Mouse (Mus musculus) retina, postnatal 7 days (tissue): ENCODE measurements around the gene Klhdc3.

ENCODE experiments used
- DNase-seq: peaks from one replicate; pipeline ENCODE4 v3.0.0-alpha.2; 2012; ENCODE audit warnings: low read depth, low spot score

The Klhdc3 gene

GRCm38 (mm10) chr17:46702100-46702499, 21.4 kb upstream of the Klhdc3 start:
- DNase-seq: no peak

- no peak for DNase-seq
These were observed 20.8 kb upstream of the Klhdc3 start for GRCm38 (mm10) chr17:46701489-46701888.

- no peak for DNase-seq
These were observed 19.2 kb upstream of the Klhdc3 start for GRCm38 (mm10) chr17:46699912-46700311.

DNA sequence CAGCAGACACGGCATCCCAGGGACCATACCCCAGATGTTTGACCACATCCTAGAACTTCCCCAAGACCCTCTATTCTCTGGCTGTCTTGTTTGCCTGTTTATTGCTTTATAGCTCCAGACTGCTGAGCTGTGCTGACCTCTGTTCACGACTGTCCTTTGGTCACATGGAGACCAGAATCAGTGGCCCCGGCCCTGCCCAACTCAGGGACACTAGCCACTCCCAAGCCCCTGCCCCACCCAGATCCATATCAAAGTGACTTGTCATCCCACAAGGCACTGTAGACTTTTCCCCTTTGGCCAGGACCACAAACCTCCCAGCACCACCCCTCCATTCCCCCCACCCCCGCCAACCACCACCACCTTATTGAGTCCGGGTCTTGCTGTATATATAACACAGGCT, 18.5 kb upstream of the Klhdc3 start:
- DNase-seq: no peak

- no peak for DNase-seq
These were observed 17.8 kb upstream of the Klhdc3 start for GRCm38 (mm10) chr17:46698515-46698914.

DNA sequence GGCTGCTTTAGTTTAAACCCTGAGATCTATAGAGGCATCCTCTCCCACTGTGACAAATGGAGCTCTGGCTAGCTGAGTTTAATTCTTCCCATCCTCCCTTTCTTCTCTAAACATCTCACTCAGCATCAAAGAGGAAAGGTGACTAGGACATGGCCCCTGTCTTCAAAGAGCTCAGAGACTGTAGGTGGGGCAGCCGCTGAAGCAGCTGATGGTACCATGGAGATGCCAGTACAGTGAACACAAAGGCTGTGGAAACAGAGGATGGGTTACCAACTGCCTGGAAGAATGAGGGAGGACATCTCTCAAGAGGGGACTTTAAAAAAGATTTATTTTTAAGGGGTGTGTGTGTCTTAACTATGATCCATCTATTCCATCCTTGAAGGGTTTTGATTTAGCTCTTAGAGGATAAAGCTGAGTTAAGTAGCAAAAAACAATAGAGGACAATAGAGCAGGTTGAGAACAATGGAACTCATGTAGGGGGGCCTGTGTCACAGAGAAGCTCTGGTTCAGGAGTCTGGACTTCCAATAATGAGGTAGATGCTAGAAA, 13.9 kb upstream of the Klhdc3 start:
- DNase-seq: no peak

- no peak for DNase-seq
These were observed 10.7 kb upstream of the Klhdc3 start for GRCm38 (mm10) chr17:46691390-46691789.

- no peak for DNase-seq
These were observed 10.0 kb upstream of the Klhdc3 start for GRCm38 (mm10) chr17:46690665-46691064.

- DNase-seq: no peak
These were observed 5.2 kb upstream of the Klhdc3 start for GRCm38 (mm10) chr17:46685913-46686312.

DNA sequence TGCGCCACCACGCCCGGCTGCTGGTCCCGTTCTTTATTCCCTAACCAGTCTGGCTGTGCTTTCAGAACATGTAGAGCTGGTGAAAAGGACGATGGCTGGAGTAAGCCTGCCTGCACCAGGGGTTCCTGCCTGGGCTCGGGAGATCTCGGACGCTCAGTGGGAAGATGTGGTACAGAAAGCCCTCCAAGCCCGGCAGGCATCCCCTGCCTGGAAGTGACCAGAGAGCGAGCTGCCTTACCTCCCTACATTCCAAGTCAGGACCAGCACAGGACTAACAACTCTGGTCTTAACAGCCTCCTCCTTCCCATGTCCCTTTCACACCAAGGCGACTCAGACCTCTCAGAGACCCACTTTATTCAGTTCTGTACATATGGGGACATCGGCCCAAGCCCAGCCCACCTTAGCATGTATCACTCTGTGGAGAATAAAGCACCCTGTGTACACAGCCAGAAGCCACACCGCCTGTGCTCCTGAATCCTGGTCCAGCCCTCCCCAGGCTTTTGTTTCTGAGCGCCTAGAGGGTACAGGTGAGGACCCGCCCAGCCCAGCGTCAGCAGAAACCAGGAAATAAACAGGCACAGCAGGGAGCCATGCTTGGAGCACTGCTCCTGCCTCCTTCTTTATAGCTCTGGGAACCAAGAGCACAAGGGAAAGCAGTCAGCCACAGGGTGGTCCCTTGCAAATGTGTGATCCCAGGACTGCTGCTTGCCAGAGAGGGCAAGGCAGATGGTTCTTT, 2.1 kb upstream of the Klhdc3 start:
- no peak for DNase-seq

- no peak for DNase-seq
These were observed 878 bp upstream of the Klhdc3 start for GRCm38 (mm10) chr17:46681466-46682118.

- peak; percentile 27 for DNase-seq
These were observed 613 bp downstream of the Klhdc3 start for GRCm38 (mm10) chr17:46679843-46680759.

GRCm38 (mm10) chr17:46678911-46679310, 1.8 kb downstream of the Klhdc3 start:
- DNase-seq: no peak

- no peak for DNase-seq
These were observed 2.3 kb downstream of the Klhdc3 start, which contains the start of gene Mea1 for GRCm38 (mm10) chr17:46678416-46678815. Gene Mea1 (plus strand): TSS chr17:46678793.

- no peak for DNase-seq
These were observed 6.0 kb downstream of the Klhdc3 start for GRCm38 (mm10) chr17:46674530-46675283.

DNA sequence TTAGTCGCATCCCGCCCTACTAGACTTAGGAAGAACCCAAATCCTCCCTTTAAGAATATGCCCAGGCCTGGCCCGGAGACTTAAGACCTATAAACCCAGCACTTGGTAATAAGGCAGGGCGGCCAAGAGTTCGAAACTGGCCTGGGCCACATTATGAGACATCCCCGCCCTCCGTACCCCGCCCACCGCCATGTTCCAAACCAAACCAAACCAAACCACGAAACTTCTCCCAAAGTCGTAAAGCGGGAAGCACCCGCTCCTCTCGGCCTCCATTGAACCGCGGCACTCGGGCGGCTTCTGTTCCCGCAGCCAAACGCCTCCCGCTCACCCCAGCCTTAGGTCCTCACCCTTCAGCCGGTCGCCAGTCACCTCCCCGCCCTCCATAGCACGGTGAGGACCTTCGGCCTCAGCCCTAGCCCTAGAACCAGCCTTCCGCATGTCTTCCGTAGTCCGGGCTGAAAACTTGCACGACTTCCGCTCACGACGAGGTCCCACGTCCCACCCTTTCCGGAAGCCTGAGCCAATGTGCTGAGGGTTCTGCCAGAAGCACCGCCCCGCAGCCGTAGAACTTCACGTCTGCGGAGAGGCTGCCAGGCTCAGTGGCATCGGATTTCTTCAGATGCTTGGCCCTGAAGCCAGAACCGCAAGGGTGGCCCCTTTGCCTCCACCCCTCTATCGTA, 6.7 kb downstream of the Klhdc3 start, which contains the start of gene Rrp36:
TSS of gene Rrp36 (minus strand) at position 503 of the 680 bp plus-strand sequence.
- DNase-seq: peak; percentile 76

DNA sequence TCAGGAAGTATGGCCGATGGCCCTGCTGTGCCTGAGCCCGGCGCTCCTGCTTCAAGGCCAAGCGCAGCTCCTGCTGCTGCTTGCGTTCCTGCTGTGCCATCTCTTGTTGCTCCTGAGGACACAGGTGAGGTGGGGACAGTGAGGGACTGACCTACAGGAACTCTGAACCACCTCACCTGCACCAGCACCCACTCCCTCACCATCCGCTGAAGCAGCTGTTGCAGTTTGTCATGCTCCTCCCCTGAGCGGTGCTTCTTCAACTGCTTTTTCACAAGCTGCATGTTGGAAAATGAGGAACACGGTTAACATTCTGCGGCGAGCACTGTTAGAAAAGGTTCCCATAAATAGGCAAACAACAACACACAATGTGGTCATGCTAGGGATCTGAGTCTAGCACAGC, 10.8 kb downstream of the Klhdc3 start:
- no peak for DNase-seq

DNA sequence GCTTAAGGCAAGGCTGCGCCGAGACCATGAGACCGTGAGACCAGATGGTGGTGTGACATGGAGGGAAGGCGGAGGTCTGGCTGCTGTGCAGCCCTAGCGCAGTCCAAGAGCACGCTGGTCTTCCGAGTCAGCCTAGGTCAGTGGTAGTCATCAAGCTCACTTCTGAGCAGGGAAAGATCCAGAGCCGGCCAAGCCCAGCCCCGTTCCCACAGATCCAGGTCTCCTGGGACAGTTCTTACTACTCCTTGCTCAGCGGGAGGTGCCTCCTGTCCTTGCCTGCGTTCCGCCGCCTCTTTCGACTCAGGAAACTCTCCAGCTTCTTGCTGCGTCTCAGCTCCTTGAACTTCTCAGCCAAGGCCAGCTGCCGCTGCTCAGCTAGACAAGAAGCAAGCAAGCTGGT, 13.0 kb downstream of the Klhdc3 start:
- DNase-seq: no peak

GRCm38 (mm10) chr17:46662730-46663129, 18.0 kb downstream of the Klhdc3 start:
- DNase-seq: no peak

- DNase-seq: no peak
These were observed 18.7 kb downstream of the Klhdc3 start for GRCm38 (mm10) chr17:46661981-46662380.
